Mouse (Mus musculus) stomach, embryonic 14.5 days (tissue): ENCODE data around the gene Igsf9. TPM values are rescaled to one million over a fixed set of nuclear protein-coding genes. Genes with fewer than 3 reads are reported as not detected.

ENCODE experiments used
- ATAC-seq: fragments of 200-750 bp; cut with Nextera tagmentation; 2 replicates; pipeline ENCODE4 v1.8.0; 2017; ENCODE audit warnings: low read depth, moderate TSS enrichment; ENCODE audit not compliant: insufficient number of reproducible peaks, insufficient read depth, low FRiP score
- H3K27ac ChIP-seq: fragments of 300-500 bp; sonication (generic); 2 replicates; pipeline ENCODE4 v1.5.1; 2014; ENCODE audit warnings: mild to moderate bottlenecking, low read length, moderate library complexity, mixed read lengths
- H3K27me3 ChIP-seq: fragments of 300-500 bp; sonication (generic); 2 replicates; pipeline ENCODE4 v1.6.1; 2014; ENCODE audit warnings: low read length, control low read depth, mixed read lengths; ENCODE audit not compliant: control insufficient read depth, insufficient read depth
- H3K36me3 ChIP-seq: fragments of 300-500 bp; sonication (generic); 2 replicates; pipeline ENCODE4 v1.6.1; 2014; ENCODE audit warnings: mild to moderate bottlenecking, control low read depth, low read length, moderate library complexity, mixed read lengths; ENCODE audit not compliant: control insufficient read depth, insufficient read depth
- H3K4me1 ChIP-seq: fragments of 300-500 bp; sonication (generic); 2 replicates; pipeline ENCODE4 v1.6.1; 2014; ENCODE audit warnings: low read length, control low read depth, mixed read lengths; ENCODE audit not compliant: control insufficient read depth, insufficient read depth
- H3K4me2 ChIP-seq: fragments of 300-500 bp; sonication (generic); replicated peaks from 2 replicates; pipeline ENCODE4 v1.6.1; 2014; ENCODE audit warnings: low read depth, low read length, control low read depth
- H3K4me3 ChIP-seq: fragments of 300-500 bp; sonication (generic); 2 replicates; pipeline ENCODE4 v1.5.1; 2014; ENCODE audit warnings: low read depth, low read length, control low read depth
- H3K9ac ChIP-seq: fragments of 300-500 bp; sonication (generic); replicated peaks from 2 replicates; pipeline ENCODE4 v1.6.1; 2014; ENCODE audit warnings: low read depth, mild to moderate bottlenecking, control low read depth, low read length, moderate library complexity, mixed read lengths
- H3K9me3 ChIP-seq: fragments of 300-500 bp; sonication (generic); 2 replicates; pipeline ENCODE4 v1.6.1; 2016; ENCODE audit warnings: low read depth, low read length, control low read depth; ENCODE audit not compliant: control insufficient read depth
- WGBS: fragments of 180-500 bp; shearing (Covaris S2); extraction: QIAGEN DNeasy Blood & Tissue Kit; methylation state at CpG from one replicate; pipeline ENCODE4 v1.1.7; 2014; 5-methylcytosine and 5-hydroxymethylcytosine counted together
- polyA plus RNA-seq: library from polyadenylated mRNA; unstranded; fragments of >200 nt; fragmentation: Nextera tagmentation; extraction: Ambion mirVana; gene quantifications from 2 replicates; pipeline ENCODE4 v1.2.1, GENCODE M21; 2014

The Igsf9 gene
- polyA plus RNA-seq, 1 experiment from 2014 or later: 48.1 TPM

- no peak for ATAC-seq
- Histone ChIP-seq H3K36me3 (peaks cover 8% of the 10 kb centered on the region; the same call in 1 of the 2 replicates), H3K27ac (no peak overlapping the region), H3K4me1 (peaks cover 46% of the 10 kb centered on the region), H3K9me3 (no peaks in the 10 kb centered on the region), H3K27me3 (no peaks in the 10 kb centered on the region), H3K4me2 (peak overlapping the region; percentile 78; the same call in 1 of the 2 replicates), H3K4me3 (peak overlapping the region; percentile 11; the same call in 1 of the 2 replicates), H3K9ac (no peak overlapping the region)
- 67% methylated on average over 13 of the region's 13 CpGs for WGBS
Measured at GRCm38 (mm10) chr1:172484671-172485070, 3.1 kb downstream of the Igsf9 start.

DNA sequence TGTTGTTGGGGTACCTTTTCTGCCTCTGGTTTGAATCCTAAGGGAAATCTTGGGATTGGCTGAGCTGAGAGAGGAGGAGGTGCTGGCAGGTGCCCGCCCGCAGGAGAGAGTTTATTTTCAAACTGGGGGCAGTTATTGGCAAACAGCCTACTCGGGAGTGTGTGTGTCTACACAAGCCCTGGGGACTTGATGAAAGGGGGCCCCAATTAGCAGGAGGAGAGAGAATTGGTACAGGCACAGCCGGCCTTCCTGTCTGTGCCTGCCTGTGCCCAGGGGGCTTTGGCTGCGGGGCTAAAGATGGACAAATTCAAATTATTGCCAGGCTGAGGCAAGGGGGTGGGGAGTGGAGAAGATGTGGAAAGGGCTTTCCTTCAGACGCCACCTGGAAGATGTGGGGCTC is 4.2 kb downstream of the Igsf9 start:
- H3K9ac ChIP-seq: no peak overlapping the region
- no peak for ATAC-seq
- H3K27ac ChIP-seq: 0 out of 2 replicates have a peak overlapping the region, but pooled peaks have one; percentile 10
- no peak overlapping the region; the same call in 1 of the 2 replicates for H3K4me2 ChIP-seq
- H3K4me3 ChIP-seq: no peak overlapping the region
- 56% methylated on average over 6 of the region's 6 CpGs for WGBS
- peaks cover 46% of the 10 kb centered on the region for H3K4me1 ChIP-seq
- no peaks in the 10 kb centered on the region for H3K27me3 ChIP-seq
- H3K9me3 ChIP-seq: no peaks in the 10 kb centered on the region
- peaks cover 8% of the 10 kb centered on the region; the same call in 1 of the 2 replicates for H3K36me3 ChIP-seq

DNA sequence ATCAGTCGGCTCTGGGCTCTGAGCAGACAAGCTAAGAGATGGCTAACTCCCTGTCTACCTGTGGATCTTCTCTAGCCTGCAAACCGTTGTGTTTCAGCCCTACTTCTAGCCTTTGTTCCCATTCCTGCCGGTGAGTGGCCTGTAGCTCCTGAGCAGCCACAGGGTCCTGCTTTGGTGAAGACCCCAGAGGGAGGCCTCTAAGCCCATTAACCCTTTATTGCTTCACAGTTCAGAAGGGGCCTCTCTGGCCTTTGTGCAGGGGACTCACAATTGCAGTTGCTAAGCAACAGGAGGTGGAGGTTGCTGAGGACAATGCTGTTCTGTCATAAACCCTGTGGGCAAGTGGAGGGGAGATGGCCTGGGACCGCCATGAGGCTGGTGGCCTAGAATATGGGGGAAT is 4.6 kb downstream of the Igsf9 start:
- peaks cover 8% of the 10 kb centered on the region; the same call in 1 of the 2 replicates for H3K36me3 ChIP-seq
- H3K4me2 ChIP-seq: no peak overlapping the region; the same call in 1 of the 2 replicates
- H3K9me3 ChIP-seq: no peaks in the 10 kb centered on the region
- WGBS: 51% methylated on average over 4 of the region's 4 CpGs
- ATAC-seq: no peak
- no peak overlapping the region for H3K4me3 ChIP-seq
- 0 out of 2 replicates have a peak overlapping the region, but pooled peaks have one; percentile 10 for H3K27ac ChIP-seq
- H3K4me1 ChIP-seq: peaks cover 42% of the 10 kb centered on the region
- no peak overlapping the region for H3K9ac ChIP-seq
- H3K27me3 ChIP-seq: no peaks in the 10 kb centered on the region

DNA sequence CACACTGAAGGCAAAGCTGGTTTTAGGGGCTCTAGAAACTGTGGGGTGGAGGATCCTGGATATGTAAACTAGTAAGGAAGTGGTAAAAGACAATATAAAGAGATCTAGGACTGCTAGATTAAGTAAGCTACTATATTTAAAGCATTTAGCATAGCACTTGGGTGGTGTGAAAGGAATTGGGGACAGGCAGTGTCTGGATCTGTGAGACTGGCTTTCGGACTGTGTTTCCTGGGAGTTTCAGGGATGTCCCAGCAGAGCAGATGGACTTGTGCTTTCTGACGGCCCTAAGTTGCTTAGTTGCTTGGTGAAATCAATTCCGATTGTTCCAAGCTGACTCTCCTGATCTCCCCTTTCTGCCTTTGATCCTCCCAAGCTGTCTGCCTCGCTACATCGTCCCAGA is 5.1 kb downstream of the Igsf9 start:
- Histone ChIP-seq H3K4me1 (peaks cover 41% of the 10 kb centered on the region), H3K4me3 (no peak overlapping the region), H3K9me3 (no peaks in the 10 kb centered on the region), H3K27ac (no peak overlapping the region), H3K9ac (no peak overlapping the region), H3K27me3 (no peaks in the 10 kb centered on the region), H3K36me3 (peaks cover 8% of the 10 kb centered on the region; the same call in 1 of the 2 replicates), H3K4me2 (no peak overlapping the region)
- no peak for ATAC-seq
- WGBS: 70% methylated on average over 5 of the region's 5 CpGs

DNA sequence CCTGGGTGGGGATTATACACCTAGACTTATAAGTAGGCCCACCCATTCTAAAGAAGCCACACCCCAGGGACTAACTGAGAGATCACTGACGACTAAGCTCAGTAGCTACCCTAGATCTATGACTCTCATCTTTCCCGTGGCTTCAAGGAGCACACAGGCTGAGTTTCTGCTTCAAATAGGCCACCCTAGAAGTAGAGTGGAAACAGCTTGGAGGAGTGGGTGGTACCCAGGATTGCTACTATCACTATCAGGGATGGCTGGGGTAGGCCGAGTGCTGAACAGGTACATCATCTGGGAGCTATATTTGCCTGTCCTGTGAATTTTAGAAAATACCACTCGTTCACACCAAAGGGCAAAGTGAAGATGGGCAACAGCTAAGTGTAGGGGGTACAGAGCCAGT is 6.3 kb downstream of the Igsf9 start:
- 65% methylated on average over 4 of the region's 4 CpGs for WGBS
- no peak overlapping the region for H3K9ac ChIP-seq
- peaks cover 13% of the 10 kb centered on the region; the same call in 1 of the 2 replicates for H3K36me3 ChIP-seq
- H3K4me3 ChIP-seq: no peak overlapping the region
- no peaks in the 10 kb centered on the region for H3K9me3 ChIP-seq
- no peak overlapping the region for H3K27ac ChIP-seq
- peaks cover 38% of the 10 kb centered on the region for H3K4me1 ChIP-seq
- H3K4me2 ChIP-seq: no peak overlapping the region
- no peak for ATAC-seq
- no peaks in the 10 kb centered on the region for H3K27me3 ChIP-seq

- 79% methylated on average over 7 of the region's 7 CpGs for WGBS
- Histone ChIP-seq H3K9me3 (no peaks in the 10 kb centered on the region), H3K27me3 (no peaks in the 10 kb centered on the region), H3K4me3 (no peak overlapping the region), H3K36me3 (peaks cover 22% of the 10 kb centered on the region; the same call in 1 of the 2 replicates), H3K4me1 (peaks cover 30% of the 10 kb centered on the region), H3K9ac (no peak overlapping the region), H3K27ac (no peak overlapping the region), H3K4me2 (no peak overlapping the region)
- no peak for ATAC-seq
Measured at GRCm38 (mm10) chr1:172488831-172489230, 7.2 kb downstream of the Igsf9 start.

DNA sequence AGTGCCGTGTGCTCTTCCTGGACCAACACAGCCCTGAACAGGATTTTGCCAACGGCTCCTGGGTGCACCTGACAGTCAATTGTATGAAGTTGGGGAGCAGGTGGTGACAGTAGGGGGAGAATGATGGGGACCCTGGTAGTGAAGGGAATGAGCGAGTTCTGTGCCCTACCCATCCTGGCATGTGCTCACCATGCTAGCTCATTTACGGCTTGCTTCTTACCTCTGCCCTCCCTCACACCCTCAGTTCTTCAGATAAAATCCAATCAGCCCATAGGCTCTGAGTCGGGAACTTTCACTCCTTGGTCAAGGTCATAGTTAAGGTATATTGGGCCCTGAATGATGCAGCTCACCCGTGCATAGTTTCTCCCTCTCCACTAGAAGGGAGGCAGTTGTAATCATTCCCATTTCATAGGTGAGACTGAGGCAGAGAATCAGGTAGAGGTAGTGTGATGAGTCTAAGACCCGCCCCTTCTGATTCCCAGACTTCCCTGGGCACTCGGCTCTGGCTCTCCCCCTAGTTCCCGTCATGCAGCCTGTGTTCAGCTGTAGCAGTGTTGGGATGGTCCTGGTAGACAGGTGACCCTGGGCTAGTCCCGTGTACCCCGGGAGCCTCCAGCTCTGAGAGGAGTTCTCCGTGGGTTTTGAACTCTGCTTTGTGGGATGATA is 8.1 kb downstream of the Igsf9 start:
- H3K4me1 ChIP-seq: peaks cover 21% of the 10 kb centered on the region; the same call in 1 of the 2 replicates

GRCm38 (mm10) chr1:172490261-172490661 is 8.7 kb downstream of the Igsf9 start:
- WGBS: 14% methylated on average over 10 of the region's 10 CpGs
- peak overlapping the region; percentile 37; the same call in 1 of the 2 replicates for H3K4me2 ChIP-seq
- no peaks in the 10 kb centered on the region for H3K9me3 ChIP-seq
- no peak overlapping the region for H3K9ac ChIP-seq
- no peak overlapping the region for H3K27ac ChIP-seq
- H3K4me1 ChIP-seq: peaks cover 19% of the 10 kb centered on the region; the same call in 1 of the 2 replicates
- peak overlapping the region; percentile 17; the same call in 1 of the 2 replicates for H3K4me3 ChIP-seq
- H3K27me3 ChIP-seq: no peaks in the 10 kb centered on the region
- peaks cover 19% of the 10 kb centered on the region; the same call in 1 of the 2 replicates for H3K36me3 ChIP-seq
- peak; percentile 61; the same call in 1 of the 2 replicates for ATAC-seq

More for the DNA sequence above, 8.1 kb downstream of the Igsf9 start:
- H3K9me3 ChIP-seq: no peaks in the 10 kb centered on the region
- H3K36me3 ChIP-seq: peaks cover 19% of the 10 kb centered on the region; the same call in 1 of the 2 replicates
- WGBS: 59% methylated on average over 12 of the region's 12 CpGs
- H3K9ac ChIP-seq: no peak overlapping the region
- ATAC-seq: no peak
- peak overlapping the region; percentile 17; the same call in 1 of the 2 replicates for H3K4me3 ChIP-seq
- H3K27ac ChIP-seq: no peak overlapping the region
- H3K27me3 ChIP-seq: no peaks in the 10 kb centered on the region
- peak overlapping the region; percentile 37; the same call in 1 of the 2 replicates for H3K4me2 ChIP-seq
